Mouse (Mus musculus) lung, postnatal 10 days (tissue): ENCODE measurements around the gene Dgat2.

ENCODE experiments used
- DNase-seq: peaks from one replicate; pipeline ENCODE4 v3.0.0; 2021

The Dgat2 gene

GRCm38 (mm10) chr7:99191411-99191810, 8.9 kb upstream of the Dgat2 start:
- DNase-seq, result no peak

- no peak for DNase-seq
Observed at GRCm38 (mm10) chr7:99189885-99190284, 7.4 kb upstream of the Dgat2 start.

GRCm38 (mm10) chr7:99188630-99189029, 6.1 kb upstream of the Dgat2 start:
- DNase-seq, result no peak

GRCm38 (mm10) chr7:99187451-99187850, 4.9 kb upstream of the Dgat2 start:
- DNase-seq, result no peak

- DNase-seq, result no peak
Observed at GRCm38 (mm10) chr7:99185405-99185804, 2.9 kb upstream of the Dgat2 start.

- no peak for DNase-seq
Observed at GRCm38 (mm10) chr7:99183751-99184150, 1.2 kb upstream of the Dgat2 start.

GRCm38 (mm10) chr7:99181619-99182431, 694 bp downstream of the Dgat2 start:
- DNase-seq, result peak; percentile 25

- no peak for DNase-seq
Observed at GRCm38 (mm10) chr7:99180162-99180561, 2.4 kb downstream of the Dgat2 start.

GRCm38 (mm10) chr7:99179271-99179670, 3.2 kb downstream of the Dgat2 start:
- no peak for DNase-seq

GRCm38 (mm10) chr7:99177386-99177785, 5.1 kb downstream of the Dgat2 start:
- DNase-seq, result no peak

GRCm38 (mm10) chr7:99175666-99176065, 6.9 kb downstream of the Dgat2 start:
- DNase-seq, result no peak

GRCm38 (mm10) chr7:99175118-99175517, 7.4 kb downstream of the Dgat2 start:
- DNase-seq, result no peak

- DNase-seq, result no peak
Observed at GRCm38 (mm10) chr7:99174006-99174405, 8.5 kb downstream of the Dgat2 start.

- peak; percentile 44 for DNase-seq
Observed at GRCm38 (mm10) chr7:99172898-99173297, 9.6 kb downstream of the Dgat2 start.

- DNase-seq, result no peak
Observed at GRCm38 (mm10) chr7:99171730-99172463, 10.6 kb downstream of the Dgat2 start.

GRCm38 (mm10) chr7:99170519-99170918, 12.0 kb downstream of the Dgat2 start:
- DNase-seq, result no peak

GRCm38 (mm10) chr7:99169717-99170403, 12.7 kb downstream of the Dgat2 start:
- DNase-seq, result no peak

GRCm38 (mm10) chr7:99168756-99169155, 13.8 kb downstream of the Dgat2 start:
- DNase-seq, result no peak

GRCm38 (mm10) chr7:99167939-99168338, 14.6 kb downstream of the Dgat2 start:
- peak; percentile 34 for DNase-seq

GRCm38 (mm10) chr7:99166159-99166558, 16.4 kb downstream of the Dgat2 start:
- no peak for DNase-seq

- no peak for DNase-seq
Observed at GRCm38 (mm10) chr7:99164873-99165410, 17.6 kb downstream of the Dgat2 start.

- DNase-seq, result no peak
Observed at GRCm38 (mm10) chr7:99162462-99162861, 20.1 kb downstream of the Dgat2 start.

- DNase-seq, result no peak
Observed at GRCm38 (mm10) chr7:99161961-99162360, 20.6 kb downstream of the Dgat2 start.
